Mouse (Mus musculus) olfactory bulb, adult 2 months (tissue): ENCODE data around the gene Gjc2.

Experiments used
- CTCF ChIP-seq: fragments of 200-500 bp; IDR thresholded peaks from 2 replicates; pipeline ENCODE4 v1.5.1; 2012; ENCODE audit warnings: low read depth, mild to moderate bottlenecking, low read length, moderate library complexity; ENCODE audit not compliant: insufficient read depth
- POLR2A ChIP-seq: fragments of 200-500 bp; IDR thresholded peaks from 2 replicates; pipeline ENCODE4 v1.6.1; 2012; ENCODE audit warnings: mild to moderate bottlenecking, low read depth, low read length, moderate library complexity; ENCODE audit not compliant: insufficient read depth

DNA sequence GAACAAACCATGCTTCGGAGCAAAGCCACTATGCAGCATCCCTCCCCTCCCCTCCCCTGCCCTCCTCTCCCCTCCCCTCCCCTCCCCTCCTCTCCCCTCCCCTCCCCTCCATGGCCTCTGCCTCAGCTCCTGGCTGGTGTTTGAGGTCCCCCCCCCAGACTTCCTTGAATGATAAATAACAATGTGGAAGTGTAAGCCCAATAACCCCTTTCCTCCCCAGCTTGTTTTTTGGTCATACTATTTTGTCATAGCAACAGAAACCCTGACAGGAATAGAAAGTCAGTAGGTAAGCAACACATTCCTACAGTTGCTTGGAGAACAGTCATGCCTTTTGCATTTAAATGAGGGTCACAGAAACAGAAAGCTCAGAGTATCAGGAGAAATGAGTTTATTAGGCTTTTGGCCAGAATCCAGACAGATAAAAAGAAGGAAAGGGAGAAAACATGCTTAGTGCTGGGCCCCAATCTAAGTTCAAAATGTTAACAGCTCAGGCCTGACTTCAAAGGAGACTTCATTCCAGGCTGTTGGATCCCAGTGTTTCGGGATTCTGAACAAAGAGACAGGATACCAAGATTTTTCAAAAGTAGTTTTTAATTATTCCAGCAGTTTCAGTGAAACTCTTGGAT, 17.3 kb downstream of the Gjc2 start:
- TF ChIP-seq CTCF (no peak), POLR2A (no peak)
